Mouse (Mus musculus) midbrain, embryonic 13.5 days (tissue): ENCODE measurements around the gene Armcx5. TPM values are rescaled to one million over a fixed set of nuclear protein-coding genes. Genes with fewer than 3 reads are reported as not detected.
"Not testable (repeated sequence)": the region's sequence is repeated elsewhere in the genome, so short reads cannot be mapped to it uniquely, and the experiment has no call there.

Experiments used
- ATAC-seq: fragments of 200-750 bp; cut with Nextera tagmentation; 2 replicates; pipeline ENCODE4 v1.8.0; 2017; ENCODE audit warnings: mild to moderate bottlenecking, moderate TSS enrichment, moderate library complexity
- H3K27ac ChIP-seq: fragments of 300-500 bp; sonication (generic); 2 replicates; pipeline ENCODE4 v1.5.1; 2015; ENCODE audit warnings: inconsistent platforms, mild to moderate bottlenecking, moderate library complexity
- H3K27me3 ChIP-seq: fragments of 300-500 bp; sonication (generic); 2 replicates; pipeline ENCODE4 v1.6.1; 2015; ENCODE audit warnings: mild to moderate bottlenecking, inconsistent platforms
- H3K36me3 ChIP-seq: fragments of 300-500 bp; sonication (generic); 2 replicates; pipeline ENCODE4 v1.6.1; 2015; ENCODE audit warnings: mild to moderate bottlenecking, inconsistent platforms
- H3K4me1 ChIP-seq: fragments of 300-500 bp; sonication (generic); replicated peaks from 2 replicates; pipeline ENCODE4 v1.6.1; 2015; ENCODE audit warnings: inconsistent platforms
- H3K4me2 ChIP-seq: fragments of 300-500 bp; sonication (generic); replicated peaks from 2 replicates; pipeline ENCODE4 v1.6.1; 2015; ENCODE audit warnings: moderate library complexity, mild to moderate bottlenecking, inconsistent platforms
- H3K4me3 ChIP-seq: fragments of 300-500 bp; sonication (generic); replicated peaks from 2 replicates; pipeline ENCODE4 v1.5.1; 2015; ENCODE audit warnings: mild to moderate bottlenecking, inconsistent platforms
- H3K9ac ChIP-seq: fragments of 300-500 bp; sonication (generic); replicated peaks from 2 replicates; pipeline ENCODE4 v1.6.1; 2015; ENCODE audit warnings: mild to moderate bottlenecking, inconsistent platforms
- H3K9me3 ChIP-seq: fragments of 300-500 bp; sonication (generic); 2 replicates; pipeline ENCODE4 v1.6.1; 2016; ENCODE audit warnings: mild to moderate bottlenecking, inconsistent platforms
- WGBS: fragments of 180-500 bp; shearing (Covaris S2); methylation state at CpG from one replicate; pipeline ENCODE4 v1.1.7; 2015; 5-methylcytosine and 5-hydroxymethylcytosine counted together
- microRNA counts: library from miRNA; unstranded; fragments of <30 nt; microRNA quantifications from one replicate; lab custom pipeline; 2016
- microRNA-seq: library from miRNA; unstranded; fragments of <30 nt; microRNA quantifications from one replicate; pipeline ENCODE4, GENCODE M21; 2016
- polyA plus RNA-seq: library from polyadenylated mRNA; unstranded; fragments of >200 nt; fragmentation: Nextera tagmentation; extraction: Ambion mirVana; gene quantifications from 2 replicates; pipeline ENCODE4 v1.2.1, GENCODE M21; 2015

Gene Armcx5
- polyA plus RNA-seq, 1 experiment from 2014 or later: 11.7 TPM

GRCm38 (mm10) chrX:135768565-135768964 is 26.0 kb downstream of the Armcx5 start:
- Histone ChIP-seq H3K36me3 (no peaks in the 10 kb centered on the region), H3K4me3 (no peak overlapping the region), H3K4me2 (no peak overlapping the region), H3K27me3 (no peaks in the 10 kb centered on the region), H3K9me3 (no peaks in the 10 kb centered on the region), H3K27ac (no peak overlapping the region), H3K9ac (no peak overlapping the region), H3K4me1 (no peaks in the 10 kb centered on the region)
- WGBS: 85% methylated on average over 2 of the region's 2 CpGs
- ATAC-seq: no peak

DNA sequence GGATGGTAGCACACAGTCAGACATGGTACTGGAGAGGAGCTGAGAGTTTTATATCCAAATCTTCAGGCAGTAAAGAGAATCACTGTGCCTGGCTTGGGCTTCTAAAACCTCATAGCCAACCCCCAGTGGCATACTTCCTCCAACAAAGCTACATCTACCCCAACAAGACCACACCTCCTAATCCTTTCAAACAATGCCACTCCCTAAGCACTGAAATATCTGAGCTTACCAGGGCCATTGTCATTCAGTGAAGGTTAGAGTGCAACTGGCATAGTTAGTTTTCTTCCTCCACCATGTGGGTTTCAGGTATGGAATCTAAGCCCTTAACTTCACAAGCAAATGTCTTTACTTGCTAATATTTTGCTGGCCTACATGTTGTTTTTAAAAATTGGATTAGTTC is 49.0 kb downstream of the Armcx5 start:
- no peak for ATAC-seq
- no peaks in the 10 kb centered on the region for H3K4me1 ChIP-seq
- H3K36me3 ChIP-seq: no peaks in the 10 kb centered on the region
- no peaks in the 10 kb centered on the region for H3K9me3 ChIP-seq
- H3K27ac ChIP-seq: no peak overlapping the region
- no peak overlapping the region for H3K4me3 ChIP-seq
- H3K9ac ChIP-seq: no peak overlapping the region
- no peaks in the 10 kb centered on the region for H3K27me3 ChIP-seq
- H3K4me2 ChIP-seq: no peak overlapping the region

GRCm38 (mm10) chrX:135792326-135792725 is 49.8 kb downstream of the Armcx5 start:
- Histone ChIP-seq H3K27me3 (no peaks in the 10 kb centered on the region), H3K27ac (no peak overlapping the region), H3K9ac (no peak overlapping the region), H3K4me2 (no peak overlapping the region), H3K36me3 (no peaks in the 10 kb centered on the region), H3K4me3 (no peak overlapping the region), H3K4me1 (no peaks in the 10 kb centered on the region), H3K9me3 (no peaks in the 10 kb centered on the region)
- 75% methylated on average over 6 of the region's 6 CpGs for WGBS
- no peak for ATAC-seq

- WGBS: 22% methylated on average over 26 of the region's 27 CpGs
- H3K27me3 ChIP-seq: not testable (repeated sequence)
- peak overlapping the region; percentile 64 for H3K4me3 ChIP-seq
Observed at GRCm38 (mm10) chrX:135795591-135796304, 53.2 kb downstream of the Armcx5 start.

GRCm38 (mm10) chrX:135796305-135797211 is 54.0 kb downstream of the Armcx5 start:
- WGBS: 20% methylated on average over 26 of the region's 26 CpGs
- peak; percentile 78 for ATAC-seq
- Histone ChIP-seq H3K4me3 (peak overlapping the region; percentile 64), H3K4me2 (peak overlapping the region; percentile 59), H3K36me3 (peaks cover 27% of the 10 kb centered on the region), H3K9ac (peak overlapping the region; percentile 84), H3K27ac (peak overlapping the region; percentile 80)
- not testable (repeated sequence) for H3K27me3 ChIP-seq, H3K9me3 ChIP-seq, H3K4me1 ChIP-seq

More at GRCm38 (mm10) chrX:135795591-135796304, 53.2 kb downstream of the Armcx5 start:
- peak; percentile 94 for ATAC-seq
- peaks cover 21% of the 10 kb centered on the region for H3K36me3 ChIP-seq
- peak overlapping the region; percentile 59 for H3K4me2 ChIP-seq
- H3K9me3 ChIP-seq, H3K4me1 ChIP-seq: not testable (repeated sequence)
- H3K27ac ChIP-seq: peak overlapping the region; percentile 80
- peak overlapping the region; percentile 84 for H3K9ac ChIP-seq

MicroRNA genes within 50 kb of the gene (microRNA counts, 519-probe panel; counts per million panel counts)
- 110 counts per million, percentile 56 among the panel's probes with 10 or more counts for microRNA mmu-miR-1970 (lab: Ali Mortazavi, UCI)

Small RNA genes within 50 kb of the gene (microRNA-seq; reads per million reads assigned to microRNA genes)
- not detected for gene Mir1970
- not detected for gene Mir7646

Other genes with a start within 250 kb of the Armcx5 start
- not detected in 2 replicates for gene AV320801, start 248.1 kb upstream of the Armcx5 start, polyA plus RNA-seq
- not detected in 2 replicates for gene Nxf7, start 144.0 kb upstream of the Armcx5 start, polyA plus RNA-seq
- not detected in 2 replicates for gene Prame, start 115.0 kb upstream of the Armcx5 start, polyA plus RNA-seq
- gene Tcp11x2, start 48.9 kb upstream of the Armcx5 start, polyA plus RNA-seq: not detected in 2 replicates
- gene Tmsb15a, start 17.5 kb upstream of the Armcx5 start, polyA plus RNA-seq: not detected in 2 replicates
- gene Gprasp1, start within 50 bp of the Armcx5 start, polyA plus RNA-seq: 163 and 181 TPM in 2 replicates
- 111 and 116 TPM in 2 replicates for gene Bhlhb9, start 54.9 kb downstream of the Armcx5 start, polyA plus RNA-seq
- 157 and 166 TPM in 2 replicates for gene Gprasp2, start 96.3 kb downstream of the Armcx5 start, polyA plus RNA-seq